Mouse (Mus musculus): ENCODE results near the gene Grtp1. TPM values are rescaled to one million over a fixed set of nuclear protein-coding genes. Genes with fewer than 3 reads are reported as not detected.

The Grtp1 gene
- polyA plus RNA-seq (2015; fragmentation: Nextera tagmentation; extraction: Ambion mirVana), result 17.1 and 19.9 TPM in 2 replicates

GRCm38 (mm10) chr8:13200301-13201012 lies at the start of gene Grtp1:
TSS of gene Grtp1 (minus strand) at chr8:13200620.
- Histone ChIP-seq H3K36me3 (0 out of 2 replicates have a peak, but pooled peaks cover 3% of the 10 kb centered on the region), H3K4me2 (peak within 1 kb of the TSS; percentile 89), H3K27me3 (replicated peaks) (peaks cover 44% of the 10 kb centered on the region), H3K9me3 (no peaks in the 10 kb centered on the region), H3K9ac (peak within 1 kb of the TSS; percentile 89), H3K4me3 (peak within 1 kb of the TSS; percentile 89), H3K4me1 (peaks cover 32% of the 10 kb centered on the region), H3K27ac (replicated peaks) (peak within 1 kb of the TSS; percentile 53)
- peak; percentile 51 for ATAC-seq (ENCODE audit: extremely low read depth, insufficient number of reproducible peaks, low FRiP score, low TSS enrichment)
- under 1% methylated on average over 58 of the region's 58 CpGs for WGBS

GRCm38 (mm10) chr8:13244343-13244880 lies 44.0 kb upstream of the Grtp1 start:
- Histone ChIP-seq H3K4me2 (no peak overlapping the region), H3K27ac (replicated peaks) (peak overlapping the region; percentile 86), H3K9ac (peak overlapping the region; percentile 17; the same call in 1 of the 2 replicates), H3K9me3 (no peaks in the 10 kb centered on the region), H3K36me3 (peaks cover 91% of the 10 kb centered on the region), H3K4me1 (peaks cover 47% of the 10 kb centered on the region), H3K27me3 (replicated peaks) (no peaks in the 10 kb centered on the region), H3K4me3 (no peak overlapping the region)
- no peak for ATAC-seq (ENCODE audit: extremely low read depth, insufficient number of reproducible peaks, low FRiP score, low TSS enrichment)
- WGBS, result 62% methylated on average over 11 of the region's 11 CpGs

GRCm38 (mm10) chr8:13242985-13243870 lies 42.8 kb upstream of the Grtp1 start:
- ATAC-seq (ENCODE audit: extremely low read depth, insufficient number of reproducible peaks, low FRiP score, low TSS enrichment), result peak; percentile 60; the same call in 1 of the 2 replicates
- Histone ChIP-seq H3K27me3 (replicated peaks) (no peaks in the 10 kb centered on the region), H3K9ac (peak overlapping the region; percentile 57), H3K27ac (replicated peaks) (peak overlapping the region; percentile 86), H3K4me2 (no peak overlapping the region), H3K36me3 (peaks cover 88% of the 10 kb centered on the region), H3K4me1 (peaks cover 44% of the 10 kb centered on the region), H3K4me3 (no peak overlapping the region), H3K9me3 (no peaks in the 10 kb centered on the region)
- 55% methylated on average over 10 of the region's 10 CpGs for WGBS

- Histone ChIP-seq H3K27me3 (replicated peaks) (no peaks in the 10 kb centered on the region), H3K27ac (replicated peaks) (peak overlapping the region; percentile 24; the same call in 1 of the 2 replicates), H3K9ac (0 out of 2 replicates have a peak overlapping the region, but pooled peaks have one; percentile 20), H3K4me3 (no peak overlapping the region), H3K9me3 (no peaks in the 10 kb centered on the region), H3K4me1 (peaks cover 44% of the 10 kb centered on the region), H3K4me2 (no peak overlapping the region), H3K36me3 (peaks cover 72% of the 10 kb centered on the region)
- ATAC-seq (ENCODE audit: extremely low read depth, insufficient number of reproducible peaks, low FRiP score, low TSS enrichment), result no peak
- WGBS, result 67% methylated on average over 7 of the region's 7 CpGs
These were observed 40.3 kb upstream of the Grtp1 start for GRCm38 (mm10) chr8:13240691-13241090.

GRCm38 (mm10) chr8:13240055-13240454 lies 39.6 kb upstream of the Grtp1 start:
- 92% methylated on average over 9 of the region's 9 CpGs for WGBS
- Histone ChIP-seq H3K4me1 (peaks cover 38% of the 10 kb centered on the region), H3K36me3 (peaks cover 72% of the 10 kb centered on the region), H3K27me3 (replicated peaks) (no peaks in the 10 kb centered on the region), H3K9me3 (no peaks in the 10 kb centered on the region), H3K4me2 (no peak overlapping the region), H3K4me3 (no peak overlapping the region), H3K9ac (no peak overlapping the region), H3K27ac (replicated peaks) (no peak overlapping the region)
- ATAC-seq (ENCODE audit: extremely low read depth, insufficient number of reproducible peaks, low FRiP score, low TSS enrichment), result no peak

GRCm38 (mm10) chr8:13234803-13235202 lies 34.4 kb upstream of the Grtp1 start:
- H3K9me3 ChIP-seq, result no peaks in the 10 kb centered on the region
- peaks cover 23% of the 10 kb centered on the region for H3K4me1 ChIP-seq
- no peak overlapping the region for H3K9ac ChIP-seq
- no peak overlapping the region for H3K4me2 ChIP-seq
- H3K4me3 ChIP-seq, result no peak overlapping the region
- no peak overlapping the region for H3K27ac ChIP-seq (replicated peaks)
- 87% methylated on average over 13 of the region's 13 CpGs for WGBS
- no peaks in the 10 kb centered on the region for H3K27me3 ChIP-seq (replicated peaks)
- peaks cover 51% of the 10 kb centered on the region for H3K36me3 ChIP-seq
- no peak for ATAC-seq (ENCODE audit: extremely low read depth, insufficient number of reproducible peaks, low FRiP score, low TSS enrichment)

- Histone ChIP-seq H3K4me2 (no peak overlapping the region), H3K27ac (replicated peaks) (peak overlapping the region; percentile 88), H3K9ac (no peak overlapping the region; the same call in 1 of the 2 replicates), H3K9me3 (no peaks in the 10 kb centered on the region), H3K27me3 (replicated peaks) (no peaks in the 10 kb centered on the region), H3K4me3 (no peak overlapping the region), H3K4me1 (peaks cover 66% of the 10 kb centered on the region), H3K36me3 (peaks cover 27% of the 10 kb centered on the region)
- WGBS, result 37% methylated on average over 4 of the region's 4 CpGs
- no peak for ATAC-seq (ENCODE audit: extremely low read depth, insufficient number of reproducible peaks, low FRiP score, low TSS enrichment)
These were observed 30.1 kb upstream of the Grtp1 start for GRCm38 (mm10) chr8:13230471-13230870.

- Histone ChIP-seq H3K4me3 (no peak overlapping the region), H3K9ac (peak overlapping the region; percentile 45), H3K4me1 (peaks cover 66% of the 10 kb centered on the region), H3K27me3 (replicated peaks) (no peaks in the 10 kb centered on the region; the same call in 1 of the 2 replicates), H3K9me3 (no peaks in the 10 kb centered on the region), H3K4me2 (no peak overlapping the region), H3K36me3 (peaks cover 27% of the 10 kb centered on the region), H3K27ac (replicated peaks) (peak overlapping the region; percentile 88)
- WGBS, result 53% methylated on average over 12 of the region's 12 CpGs
- ATAC-seq (ENCODE audit: extremely low read depth, insufficient number of reproducible peaks, low FRiP score, low TSS enrichment), result no peak
These were observed 29.4 kb upstream of the Grtp1 start for GRCm38 (mm10) chr8:13229802-13230201.

GRCm38 (mm10) chr8:13228923-13229610 lies 28.6 kb upstream of the Grtp1 start:
- Histone ChIP-seq H3K4me2 (no peak overlapping the region), H3K9ac (peak overlapping the region; percentile 45; the same call in 1 of the 2 replicates), H3K4me3 (no peak overlapping the region), H3K36me3 (peaks cover 27% of the 10 kb centered on the region), H3K9me3 (no peaks in the 10 kb centered on the region), H3K4me1 (peaks cover 66% of the 10 kb centered on the region), H3K27ac (replicated peaks) (peak overlapping the region; percentile 88), H3K27me3 (replicated peaks) (no peaks in the 10 kb centered on the region; the same call in 1 of the 2 replicates)
- WGBS, result 44% methylated on average over 9 of the region's 9 CpGs
- no peak for ATAC-seq (ENCODE audit: extremely low read depth, insufficient number of reproducible peaks, low FRiP score, low TSS enrichment)

GRCm38 (mm10) chr8:13227184-13227583 lies 26.8 kb upstream of the Grtp1 start:
- H3K4me2 ChIP-seq, result peak overlapping the region; percentile 34
- peak overlapping the region; percentile 88 for H3K27ac ChIP-seq (replicated peaks)
- H3K36me3 ChIP-seq, result peaks cover 35% of the 10 kb centered on the region
- ATAC-seq (ENCODE audit: extremely low read depth, insufficient number of reproducible peaks, low FRiP score, low TSS enrichment), result no peak
- H3K9me3 ChIP-seq, result no peaks in the 10 kb centered on the region
- H3K4me1 ChIP-seq, result peaks cover 61% of the 10 kb centered on the region
- 39% methylated on average over 3 of the region's 3 CpGs for WGBS
- peak overlapping the region; percentile 73 for H3K9ac ChIP-seq
- no peaks in the 10 kb centered on the region; the same call in 1 of the 2 replicates for H3K27me3 ChIP-seq (replicated peaks)
- no peak overlapping the region for H3K4me3 ChIP-seq
